Comparison of ENCODE assay signal across 8 mouse cellular contexts in the genomic region with DNA sequence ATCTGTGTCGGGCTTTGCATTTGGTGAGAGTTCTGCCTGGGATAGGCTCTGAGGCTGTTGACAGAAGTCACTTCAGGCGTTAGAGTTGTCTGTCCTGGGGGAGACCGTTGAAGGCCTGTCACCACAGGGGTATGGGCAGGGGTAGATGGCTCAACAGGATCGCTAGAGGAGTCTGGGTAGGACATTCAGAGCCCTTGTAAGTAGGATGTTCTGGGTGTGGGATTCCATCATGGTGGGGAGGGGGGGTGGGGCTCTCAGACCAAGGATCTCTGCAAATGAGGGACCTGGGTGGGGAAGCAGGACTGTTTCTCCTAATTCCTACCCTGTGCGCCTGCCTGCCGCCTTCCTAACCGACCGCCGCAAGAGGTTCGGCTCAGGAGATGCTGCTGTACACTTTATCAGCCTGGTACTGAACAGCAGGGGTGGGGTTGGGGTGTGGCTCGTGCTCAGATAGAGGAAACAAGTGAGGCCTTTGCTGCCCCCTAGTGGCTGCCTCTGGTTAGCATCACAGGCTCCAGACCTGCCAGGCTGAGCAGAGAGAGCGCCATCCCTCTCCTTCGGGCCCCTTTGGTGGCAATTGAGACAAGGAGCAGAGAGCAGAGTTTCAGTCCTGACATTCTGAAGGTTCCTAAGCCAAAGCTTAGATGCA. TPM values are rescaled to one million over a fixed set of nuclear protein-coding genes. Genes with fewer than 3 reads are reported as not detected.
DNase-seq lines count a peak whose midpoint lies in the region; ATAC-seq and TF ChIP-seq lines count a peak whose summit lies in the region.

No protein-coding gene starts in this region.

- no peaks in the 10 kb centered on the region for H3K9me3 ChIP-seq in heart, embryonic 12.5 days (replicated peaks)
- no peaks in the 10 kb centered on the region for H3K9me3 ChIP-seq in kidney, embryonic 16.5 days (ENCODE audit: low read length)

- TF ChIP-seq CTCF in bone marrow, adult 2 months (IDR thresholded peaks at IDR 0.05; ENCODE audit: control insufficient read depth, insufficient read depth, low read length) = peak; percentile 95
- peak; percentile 71 for TF ChIP-seq CTCF in embryonic fibroblast, embryonic 13.5 days (IDR thresholded peaks at IDR 0.05; ENCODE audit: borderline replicate concordance, insufficient read depth, low read length)

- 11% methylated on average over 13 of the region's 13 CpGs for WGBS in bone marrow, adult 2 months
- WGBS in heart, embryonic 12.5 days = 4% methylated on average over 13 of the region's 13 CpGs
- 11% methylated on average over 13 of the region's 13 CpGs for WGBS in kidney, embryonic 16.5 days

- 0 out of 2 replicates have a peak overlapping the region, but pooled peaks have one; percentile 5 for H3K9ac ChIP-seq in heart, embryonic 12.5 days
- H3K9ac ChIP-seq in kidney, embryonic 16.5 days (replicated peaks; ENCODE audit: low read length) = no peak overlapping the region

- no peak overlapping the region for H3K4me3 ChIP-seq in bone marrow, adult 2 months (replicated peaks; ENCODE audit: control insufficient read depth, low read depth, low read length)
- H3K4me3 ChIP-seq in embryonic fibroblast, embryonic 13.5 days (ENCODE audit: insufficient read depth, low read length) = no peak overlapping the region
- H3K4me3 ChIP-seq in heart, embryonic 12.5 days = no peak overlapping the region
- no peak overlapping the region for H3K4me3 ChIP-seq in kidney, embryonic 16.5 days (ENCODE audit: low read length)

- DNase-seq in A20 (ENCODE audit: low read depth, low spot score) = peak; percentile 82
- peak; percentile 95 for DNase-seq in liver
- peak; percentile 81 to 87 for DNase-seq in spleen, postnatal 36 days (ENCODE audit: low spot score in 2 of 2)

- peaks cover 30% of the 10 kb centered on the region for H3K36me3 ChIP-seq in heart, embryonic 12.5 days
- peaks cover 9% of the 10 kb centered on the region for H3K36me3 ChIP-seq in kidney, embryonic 16.5 days (ENCODE audit: insufficient read depth, low read length)

- no peak for TF ChIP-seq POLR2A in bone marrow, adult 2 months (IDR thresholded peaks at IDR 0.05; ENCODE audit: borderline replicate concordance, control insufficient read depth, low read depth, low read length)
- no peak for TF ChIP-seq POLR2A in embryonic fibroblast, embryonic 13.5 days (IDR thresholded peaks at IDR 0.05; ENCODE audit: low read depth, low read length)

- H3K4me2 ChIP-seq in heart, embryonic 12.5 days = peak overlapping the region; percentile 45
- no peak overlapping the region for H3K4me2 ChIP-seq in kidney, embryonic 16.5 days (replicated peaks; ENCODE audit: low read depth, low read length)

- no peak overlapping the region for H3K27ac ChIP-seq in bone marrow, adult 2 months (ENCODE audit: control insufficient read depth, insufficient read depth, low read depth, low read length, poor library complexity)
- H3K27ac ChIP-seq in embryonic fibroblast, embryonic 13.5 days (ENCODE audit: insufficient read depth, low read length) = no peak overlapping the region
- no peak overlapping the region for H3K27ac ChIP-seq in heart, embryonic 12.5 days (ENCODE audit: poor library complexity, severe bottlenecking)
- H3K27ac ChIP-seq in kidney, embryonic 16.5 days (ENCODE audit: low read length) = peak overlapping the region; percentile 78; the same call in 1 of the 2 replicates

- ATAC-seq in heart, embryonic 12.5 days (ENCODE audit: insufficient number of reproducible peaks, low FRiP score) = peak; percentile 60
- peak; percentile 79 for ATAC-seq in kidney, embryonic 16.5 days (ENCODE audit: low FRiP score, low TSS enrichment)
- peak; percentile 90 for ATAC-seq in monocyte, adult 5-6 weeks (replicated peaks; ENCODE audit: insufficient number of reproducible peaks, low FRiP score, low TSS enrichment, poor library complexity, severe bottlenecking)

- 0 out of 2 replicates have a peak, but pooled peaks cover 6% of the 10 kb centered on the region for H3K27me3 ChIP-seq in heart, embryonic 12.5 days (replicated peaks)
- no peaks in the 10 kb centered on the region for H3K27me3 ChIP-seq in kidney, embryonic 16.5 days (ENCODE audit: insufficient read depth, low read length)

- no peaks in the 10 kb centered on the region for H3K4me1 ChIP-seq in bone marrow, adult 2 months (ENCODE audit: control insufficient read depth, insufficient read depth, low read length)
- H3K4me1 ChIP-seq in embryonic fibroblast, embryonic 13.5 days (ENCODE audit: control insufficient read depth, insufficient read depth, low read length) = no peaks in the 10 kb centered on the region
- H3K4me1 ChIP-seq in heart, embryonic 12.5 days (replicated peaks) = peaks cover 37% of the 10 kb centered on the region
- peaks cover 19% of the 10 kb centered on the region for H3K4me1 ChIP-seq in kidney, embryonic 16.5 days (ENCODE audit: insufficient read depth, low read length)

RNA-seq across cellular contexts. Expression of gene Lgals2, which starts 3.7 kb away (rescaled TPM):
- polyA plus RNA-seq in bone marrow, adult 2 months (2011; ENCODE audit: insufficient read depth, insufficient read length, low replicate concordance, missing spikeins) = not detected in 2 replicates
- polyA plus RNA-seq in embryonic fibroblast, embryonic 13.5 days (2011; ENCODE audit: insufficient read length, low read depth, missing spikeins) = not detected in 2 replicates
- polyA plus RNA-seq in heart, embryonic 12.5 days (2016; fragmentation: Nextera tagmentation; extraction: Ambion mirVana) = 0.84 TPM in 1 of 2 replicates, not detected in the other
- polyA plus RNA-seq in kidney, embryonic 16.5 days (2015; fragmentation: Nextera tagmentation; extraction: Ambion mirVana) = 0.54 and 0.77 TPM in 2 replicates
- total RNA-seq in monocyte, adult 5-6 weeks (2017) = not detected in 3 replicates

RNA-seq across cellular contexts. Expression of gene Cdc42ep1, which starts 9.2 kb away (rescaled TPM):
- polyA plus RNA-seq in bone marrow, adult 2 months (2011; ENCODE audit: insufficient read depth, insufficient read length, low replicate concordance, missing spikeins) = 6.6 and 9.4 TPM in 2 replicates
- polyA plus RNA-seq in embryonic fibroblast, embryonic 13.5 days (2011; ENCODE audit: insufficient read length, low read depth, missing spikeins) = 26.1 and 30.9 TPM in 2 replicates
- 40.5 and 40.8 TPM in 2 replicates for polyA plus RNA-seq in heart, embryonic 12.5 days (2016; fragmentation: Nextera tagmentation; extraction: Ambion mirVana)
- 58.5 and 59.7 TPM in 2 replicates for polyA plus RNA-seq in kidney, embryonic 16.5 days (2015; fragmentation: Nextera tagmentation; extraction: Ambion mirVana)
- 0.29 to 1.2 TPM (median 0.75 TPM) in 3 replicates for total RNA-seq in monocyte, adult 5-6 weeks (2017)

RNA-seq across cellular contexts. Expression of gene Gga1, which starts 25.4 kb away (rescaled TPM):
- polyA plus RNA-seq in bone marrow, adult 2 months (2011; ENCODE audit: insufficient read depth, insufficient read length, low replicate concordance, missing spikeins) = 25.8 and 55.3 TPM in 2 replicates
- 33.1 and 33.2 TPM in 2 replicates for polyA plus RNA-seq in embryonic fibroblast, embryonic 13.5 days (2011; ENCODE audit: insufficient read length, low read depth, missing spikeins)
- 54.0 and 54.7 TPM in 2 replicates for polyA plus RNA-seq in heart, embryonic 12.5 days (2016; fragmentation: Nextera tagmentation; extraction: Ambion mirVana)
- polyA plus RNA-seq in kidney, embryonic 16.5 days (2015; fragmentation: Nextera tagmentation; extraction: Ambion mirVana) = 54.7 and 61.9 TPM in 2 replicates
- 18.3 to 37.9 TPM (median 20.8 TPM) in 3 replicates for total RNA-seq in monocyte, adult 5-6 weeks (2017)

RNA-seq across cellular contexts. Expression of gene Gm49510, which starts 47.8 kb away (rescaled TPM):
- not detected in 2 replicates for polyA plus RNA-seq in bone marrow, adult 2 months (2011; ENCODE audit: insufficient read depth, insufficient read length, low replicate concordance, missing spikeins)
- 0.61 TPM in 1 of 2 replicates, not detected in the other for polyA plus RNA-seq in embryonic fibroblast, embryonic 13.5 days (2011; ENCODE audit: insufficient read length, low read depth, missing spikeins)
- 0.15 and 0.47 TPM in 2 replicates for polyA plus RNA-seq in heart, embryonic 12.5 days (2016; fragmentation: Nextera tagmentation; extraction: Ambion mirVana)
- 0.37 and 0.70 TPM in 2 replicates for polyA plus RNA-seq in kidney, embryonic 16.5 days (2015; fragmentation: Nextera tagmentation; extraction: Ambion mirVana)
- 1.7 to 3.9 TPM (median 1.9 TPM) in 3 replicates for total RNA-seq in monocyte, adult 5-6 weeks (2017)

RNA-seq across cellular contexts. Expression of gene Sh3bp1, which starts 47.9 kb away (rescaled TPM):
- 18.9 and 63.2 TPM in 2 replicates for polyA plus RNA-seq in bone marrow, adult 2 months (2011; ENCODE audit: insufficient read depth, insufficient read length, low replicate concordance, missing spikeins)
- 44.1 and 47.8 TPM in 2 replicates for polyA plus RNA-seq in embryonic fibroblast, embryonic 13.5 days (2011; ENCODE audit: insufficient read length, low read depth, missing spikeins)
- polyA plus RNA-seq in heart, embryonic 12.5 days (2016; fragmentation: Nextera tagmentation; extraction: Ambion mirVana) = 26.2 and 26.8 TPM in 2 replicates
- 33.1 and 41.0 TPM in 2 replicates for polyA plus RNA-seq in kidney, embryonic 16.5 days (2015; fragmentation: Nextera tagmentation; extraction: Ambion mirVana)
- 18.5 to 41.3 TPM (median 19.2 TPM) in 3 replicates for total RNA-seq in monocyte, adult 5-6 weeks (2017)
